18 mouse cellular contexts compared by ENCODE assay signal in the genomic region with DNA sequence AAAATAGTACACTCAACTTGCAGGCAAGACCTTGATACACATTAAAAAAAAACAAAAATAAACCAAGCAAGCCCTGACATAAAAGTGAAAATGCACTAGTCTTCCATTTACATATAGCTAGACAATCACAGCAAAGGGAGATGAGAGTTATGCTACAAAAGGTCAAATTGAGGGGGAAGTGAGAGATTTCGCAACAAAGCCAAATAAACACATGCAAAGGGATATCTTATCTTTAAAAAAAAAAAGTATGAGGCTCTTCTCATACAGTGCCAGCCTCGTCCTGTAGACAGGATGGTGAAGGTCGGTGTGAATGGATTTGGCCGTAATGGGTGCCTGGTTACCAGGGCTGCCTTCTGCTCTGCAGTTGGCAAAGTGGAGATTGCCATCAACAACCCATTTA. TPM values are rescaled to one million over a fixed set of nuclear protein-coding genes. Genes with fewer than 3 reads are reported as not detected.
DNase-seq lines count a peak whose midpoint lies in the region; ATAC-seq and TF ChIP-seq lines count a peak whose summit lies in the region.
"Had no signal": no experiment of that assay in that cellular context is flagged by ENCODE, and none has a peak within 500 bp of the region (broad histone marks: within the 10 kb centered on the region; RNA-seq: fewer than 3 reads in every experiment).

No protein-coding gene starts in this region.

- TF ChIP-seq CTCF in liver, adult 2 months (IDR thresholded peaks at IDR 0.05; ENCODE audit: low read depth, low read length) = no peak

- in situ Hi-C loops in ES-E14 (cut with MboI; ENCODE audit: low sequenced_read_pairs in 2 of 2, unreplicated experiment in 2 of 2) = no loop called here

- H3K4me1 ChIP-seq in liver, adult 2 months (ENCODE audit: control insufficient read depth, insufficient read depth, low read length) = peaks cover 8% of the 10 kb centered on the region
- H3K4me1 ChIP-seq in ES-E14 (ENCODE audit: control insufficient read depth in 2 of 2, insufficient read depth in 2 of 2, low read length in 2 of 2, poor library complexity in 1 of 2) = peaks cover 2 to 4% of the 10 kb centered on the region in 2 experiments
- H3K4me1 ChIP-seq in intestine, embryonic 15.5 days (replicated peaks) = peaks cover 8% of the 10 kb centered on the region

- H3K27ac ChIP-seq in liver, adult 2 months (replicated peaks; ENCODE audit: insufficient read depth, low read depth, low read length) = peak overlapping the region; percentile 90
- H3K27ac ChIP-seq in ES-E14 (ENCODE audit: insufficient read depth, low read depth, low read length, poor library complexity, severe bottlenecking) = peak overlapping the region; percentile 55; the same call in 1 of the 2 replicates
- no peak overlapping the region for H3K27ac ChIP-seq in intestine, embryonic 15.5 days

- TF ChIP-seq POLR2A in liver, adult 2 months (IDR thresholded peaks at IDR 0.05; ENCODE audit: extremely low read depth, insufficient read depth, low read length) = no peak

- H3K36me3 ChIP-seq in liver, adult 2 months (ENCODE audit: control insufficient read depth, insufficient read depth, low read length) = peaks cover 9% of the 10 kb centered on the region; the same call in 1 of the 2 replicates
- H3K36me3 ChIP-seq in ES-E14 (ENCODE audit: control insufficient read depth, insufficient read depth, low read length, poor library complexity, severe bottlenecking) = peaks cover 17% of the 10 kb centered on the region
- H3K36me3 ChIP-seq in intestine, embryonic 15.5 days = peaks cover 14% of the 10 kb centered on the region

- H3K4me3 ChIP-seq in liver, adult 2 months (ENCODE audit: insufficient read depth, low read depth, low read length) = no peak overlapping the region
- no peak overlapping the region for H3K4me3 ChIP-seq in ES-E14 (ENCODE audit: insufficient read depth in 1 of 2, low read depth in 1 of 2, low read length in 2 of 2, poor library complexity in 1 of 2, severe bottlenecking in 1 of 2)
- no peak overlapping the region for H3K4me3 ChIP-seq in intestine, embryonic 15.5 days (replicated peaks)

- H3K4me2 ChIP-seq in intestine, embryonic 15.5 days (replicated peaks) = no peak overlapping the region

- H3K9me3 ChIP-seq in ES-E14 (ENCODE audit: control insufficient read depth, insufficient read depth, low read depth, low read length) = no peaks in the 10 kb centered on the region
- H3K9me3 ChIP-seq in intestine, embryonic 15.5 days = no peaks in the 10 kb centered on the region
- H3K9me3 ChIP-seq: heart, embryonic 10.5 days; kidney, embryonic 15.5 days; limb, embryonic 12.5 days; midbrain, embryonic 13.5 days had no signal

- ATAC-seq in granulocyte monocyte progenitor cell, adult 5-6 weeks (replicated peaks; ENCODE audit: poor library complexity, severe bottlenecking) = peak; percentile 28
- peak; percentile 23 for ATAC-seq in megakaryocyte, adult 5-6 weeks (ENCODE audit: poor library complexity, severe bottlenecking)
- ATAC-seq in intestine, embryonic 15.5 days = no peak

- DNase-seq in liver, adult 2 months (ENCODE audit: extremely low read depth, low read depth, low spot score) = peak; percentile 86
- DNase-seq in liver (no peak), ES-E14 (ENCODE audit: low read depth, low spot score) (no peak)
- no peak for DNase-seq in right cerebral cortex, postnatal 4 days

- peaks cover 6% of the 10 kb centered on the region; the same call in 1 of the 2 replicates for H3K79me2 ChIP-seq in liver, adult 2 months (ENCODE audit: control insufficient read depth, insufficient read depth, low read length)

- WGBS in liver, adult 2 months = 5% methylated on average over 4 of the region's 4 CpGs
- 66% methylated on average over 4 of the region's 4 CpGs for WGBS in intestine, embryonic 15.5 days

- no peak overlapping the region for H3K9ac ChIP-seq in liver, adult 2 months (ENCODE audit: low read depth, low read length)
- H3K9ac ChIP-seq in ES-E14 (ENCODE audit: insufficient read depth, low read depth, low read length, poor library complexity, severe bottlenecking) = no peak overlapping the region
- no peak overlapping the region for H3K9ac ChIP-seq in intestine, embryonic 15.5 days

- no peaks in the 10 kb centered on the region for H3K27me3 ChIP-seq in liver, adult 2 months (ENCODE audit: control insufficient read depth, insufficient read depth, low read length)
- H3K27me3 ChIP-seq in intestine, embryonic 15.5 days (replicated peaks) = no peaks in the 10 kb centered on the region
- H3K27me3 ChIP-seq: kidney, embryonic 15.5 days; limb, embryonic 12.5 days had no signal

TF ChIP-seq in ES-E14, 5 proteins besides CTCF, POLR2A, EP300 and RAD21:
- TF ChIP-seq ZC3H11A (IDR thresholded peaks at IDR 0.05; ENCODE audit: borderline replicate concordance, low read depth, low read length) = no peak
- no peak for TF ChIP-seq CHD2 (IDR thresholded peaks at IDR 0.05; ENCODE audit: low read depth, low read length)
- no peak for TF ChIP-seq HCFC1 (IDR thresholded peaks at IDR 0.05; ENCODE audit: borderline replicate concordance, insufficient read depth, low read length)
- no peak for TF ChIP-seq MAFK (IDR thresholded peaks at IDR 0.05; ENCODE audit: insufficient read depth, low read depth, low read length)
- no peak for TF ChIP-seq ZNF384 (IDR thresholded peaks at IDR 0.05; ENCODE audit: low read depth, low read length)

RNA-seq across cellular contexts. Expression of gene Mars, which starts 1.3 kb away (rescaled TPM):
- total RNA-seq in liver, adult 2 months (2014; rRNA removed) = 59.6 and 67.3 TPM in 2 replicates
- 65.6 and 70.7 TPM in 2 replicates for polyA plus RNA-seq in liver, adult 2 months (2012; rRNA removed)
- total RNA-seq in ES-E14 (2012; rRNA removed) = 206 and 377 TPM in 2 replicates
- 63.0 and 105 TPM in 2 replicates for total RNA-seq in granulocyte monocyte progenitor cell, adult 5-6 weeks (2014; fragmentation: Nextera tagmentation)
- 193 and 221 TPM in 2 replicates for total RNA-seq in granulocyte monocyte progenitor cell, adult 5-6 weeks (2017)
- total RNA-seq in megakaryocyte, adult 5-6 weeks (2015) = 38.4 and 47.8 TPM in 2 replicates
- 80.3 and 95.2 TPM in 2 replicates for total RNA-seq in megakaryocyte, adult 5-6 weeks (2017)
- polyA plus RNA-seq in intestine, embryonic 15.5 days (2015; fragmentation: Nextera tagmentation; extraction: Ambion mirVana) = 113 and 129 TPM in 2 replicates

RNA-seq across cellular contexts. Expression of gene Arhgap9, which starts 8.9 kb away (rescaled TPM):
- total RNA-seq in liver, adult 2 months (2014; rRNA removed) = 1.5 and 2.0 TPM in 2 replicates
- polyA plus RNA-seq in liver, adult 2 months (2012; rRNA removed) = 1.8 and 2.1 TPM in 2 replicates
- 2.6 and 5.1 TPM in 2 replicates for total RNA-seq in ES-E14 (2012; rRNA removed)
- total RNA-seq in granulocyte monocyte progenitor cell, adult 5-6 weeks (2014; fragmentation: Nextera tagmentation) = 46.0 and 53.1 TPM in 2 replicates
- 34.7 and 51.8 TPM in 2 replicates for total RNA-seq in granulocyte monocyte progenitor cell, adult 5-6 weeks (2017)
- total RNA-seq in megakaryocyte, adult 5-6 weeks (2015) = 135 and 138 TPM in 2 replicates
- 96.8 and 108 TPM in 2 replicates for total RNA-seq in megakaryocyte, adult 5-6 weeks (2017)
- polyA plus RNA-seq in intestine, embryonic 15.5 days (2015; fragmentation: Nextera tagmentation; extraction: Ambion mirVana) = 6.1 and 6.7 TPM in 2 replicates

RNA-seq across cellular contexts. Expression of gene Mbd6, which starts 24.0 kb away (rescaled TPM):
- 1.0 and 2.6 TPM in 2 replicates for total RNA-seq in liver, adult 2 months (2014; rRNA removed)
- 14.4 and 19.2 TPM in 2 replicates for polyA plus RNA-seq in liver, adult 2 months (2012; rRNA removed)
- 15.8 and 18.0 TPM in 2 replicates for total RNA-seq in ES-E14 (2012; rRNA removed)
- total RNA-seq in granulocyte monocyte progenitor cell, adult 5-6 weeks (2014; fragmentation: Nextera tagmentation) = 53.3 and 72.1 TPM in 2 replicates
- total RNA-seq in granulocyte monocyte progenitor cell, adult 5-6 weeks (2017) = 4.1 TPM in 2 replicates
- total RNA-seq in megakaryocyte, adult 5-6 weeks (2015) = 40.4 and 48.4 TPM in 2 replicates
- total RNA-seq in megakaryocyte, adult 5-6 weeks (2017) = 5.6 and 8.9 TPM in 2 replicates
- 13.1 and 15.7 TPM in 2 replicates for polyA plus RNA-seq in intestine, embryonic 15.5 days (2015; fragmentation: Nextera tagmentation; extraction: Ambion mirVana)

RNA-seq across cellular contexts. Expression of gene Gli1, which starts 28.9 kb away (rescaled TPM):
- not detected in 2 replicates for total RNA-seq in liver, adult 2 months (2014; rRNA removed)
- polyA plus RNA-seq in liver, adult 2 months (2012; rRNA removed) = 0.04 TPM in 2 replicates
- total RNA-seq in ES-E14 (2012; rRNA removed) = 14.9 and 47.3 TPM in 2 replicates
- not detected in 2 replicates for total RNA-seq in granulocyte monocyte progenitor cell, adult 5-6 weeks (2014; fragmentation: Nextera tagmentation)
- total RNA-seq in granulocyte monocyte progenitor cell, adult 5-6 weeks (2017) = not detected in 2 replicates
- not detected in 2 replicates for total RNA-seq in megakaryocyte, adult 5-6 weeks (2015)
- total RNA-seq in megakaryocyte, adult 5-6 weeks (2017) = not detected in 2 replicates
- 7.5 and 8.1 TPM in 2 replicates for polyA plus RNA-seq in intestine, embryonic 15.5 days (2015; fragmentation: Nextera tagmentation; extraction: Ambion mirVana)

RNA-seq across cellular contexts. Expression of gene Inhbe, which starts 41.4 kb away (rescaled TPM):
- 4.8 and 7.5 TPM in 2 replicates for total RNA-seq in liver, adult 2 months (2014; rRNA removed)
- 20.8 and 22.6 TPM in 2 replicates for polyA plus RNA-seq in liver, adult 2 months (2012; rRNA removed)
- total RNA-seq in ES-E14 (2012; rRNA removed) = 0.22 and 0.69 TPM in 2 replicates
- total RNA-seq in granulocyte monocyte progenitor cell, adult 5-6 weeks (2014; fragmentation: Nextera tagmentation) = not detected in 2 replicates
- not detected in 2 replicates for total RNA-seq in granulocyte monocyte progenitor cell, adult 5-6 weeks (2017)
- not detected in 2 replicates for total RNA-seq in megakaryocyte, adult 5-6 weeks (2015)
- 0.04 TPM in 1 of 2 replicates, not detected in the other for total RNA-seq in megakaryocyte, adult 5-6 weeks (2017)
- polyA plus RNA-seq in intestine, embryonic 15.5 days (2015; fragmentation: Nextera tagmentation; extraction: Ambion mirVana) = 0.03 TPM in 1 of 2 replicates, not detected in the other
- total RNA-seq: adrenal gland, adult 18-20 months; forebrain, postnatal 0 days; gastrocnemius, adult 8-10 months; heart, postnatal 4 days; layer of hippocampus, adult 18-20 months had no signal
- polyA plus RNA-seq: cerebellum, adult 2 months; forebrain, postnatal 0 days; heart, embryonic 10.5 days; intestine, embryonic 14.5 days; kidney, embryonic 15.5 days; midbrain, embryonic 13.5 days had no signal
